Mouse (Mus musculus) embryonic facial prominence, embryonic 14.5 days (tissue): ENCODE results near the gene Mapk3. TPM values are rescaled to one million over a fixed set of nuclear protein-coding genes. Genes with fewer than 3 reads are reported as not detected.

Source experiments
- ATAC-seq: fragments of 200-750 bp; cut with Nextera tagmentation; 2 replicates; pipeline ENCODE4 v1.8.0; 2017; ENCODE audit warnings: low read depth, moderate number of reproducible peaks, moderate TSS enrichment
- DNase-seq: peaks from one replicate; pipeline ENCODE4 v3.0.0-alpha.2; 2015; ENCODE audit warnings: low spot score
- H3K27ac ChIP-seq: fragments of 300-500 bp; sonication (generic); replicated peaks from 2 replicates; pipeline ENCODE4 v1.5.1; 2014; ENCODE audit warnings: low read depth, mild to moderate bottlenecking, low read length, moderate library complexity
- H3K27me3 ChIP-seq: fragments of 300-500 bp; sonication (generic); replicated peaks from 2 replicates; pipeline ENCODE4 v1.6.1; 2014; ENCODE audit warnings: low read length; ENCODE audit not compliant: control insufficient read depth, insufficient read depth
- H3K36me3 ChIP-seq: fragments of 300-500 bp; sonication (generic); 2 replicates; pipeline ENCODE4 v1.6.1; 2014; ENCODE audit warnings: low read length, mixed read lengths; ENCODE audit not compliant: control insufficient read depth, insufficient read depth
- H3K4me1 ChIP-seq: fragments of 300-500 bp; sonication (generic); 2 replicates; pipeline ENCODE4 v1.6.1; 2014; ENCODE audit warnings: antibody characterized with exemption, low read length; ENCODE audit not compliant: control insufficient read depth, insufficient read depth
- H3K4me2 ChIP-seq: fragments of 300-500 bp; sonication (generic); 2 replicates; pipeline ENCODE4 v1.6.1; 2014; ENCODE audit warnings: low read depth, mild to moderate bottlenecking, low read length, moderate library complexity, mixed read lengths
- H3K4me3 ChIP-seq: fragments of 300-500 bp; sonication (generic); 2 replicates; pipeline ENCODE4 v1.5.1; 2014; ENCODE audit warnings: low read depth, mild to moderate bottlenecking, low read length
- H3K9ac ChIP-seq: fragments of 300-500 bp; sonication (generic); 2 replicates; pipeline ENCODE4 v1.6.1; 2014; ENCODE audit warnings: low read depth, mild to moderate bottlenecking, low read length, moderate library complexity, mixed read lengths
- H3K9me3 ChIP-seq: fragments of 300-500 bp; sonication (generic); 2 replicates; pipeline ENCODE4 v1.6.1; 2016; ENCODE audit warnings: low read length; ENCODE audit not compliant: control insufficient read depth
- WGBS: fragments of 180-500 bp; shearing (Covaris S2); extraction: QIAGEN DNeasy Blood & Tissue Kit; methylation state at CpG from one replicate; pipeline ENCODE4 v1.1.7; 2014; 5-methylcytosine and 5-hydroxymethylcytosine counted together
- polyA plus RNA-seq: library from polyadenylated mRNA; unstranded; fragments of >200 nt; fragmentation: Nextera tagmentation; extraction: Ambion mirVana; gene quantifications from 2 replicates; pipeline ENCODE4 v1.2.1, GENCODE M21; 2014

Mapk3 gene
- polyA plus RNA-seq, 1 experiment from 2014 or later: 61.9 TPM

DNA sequence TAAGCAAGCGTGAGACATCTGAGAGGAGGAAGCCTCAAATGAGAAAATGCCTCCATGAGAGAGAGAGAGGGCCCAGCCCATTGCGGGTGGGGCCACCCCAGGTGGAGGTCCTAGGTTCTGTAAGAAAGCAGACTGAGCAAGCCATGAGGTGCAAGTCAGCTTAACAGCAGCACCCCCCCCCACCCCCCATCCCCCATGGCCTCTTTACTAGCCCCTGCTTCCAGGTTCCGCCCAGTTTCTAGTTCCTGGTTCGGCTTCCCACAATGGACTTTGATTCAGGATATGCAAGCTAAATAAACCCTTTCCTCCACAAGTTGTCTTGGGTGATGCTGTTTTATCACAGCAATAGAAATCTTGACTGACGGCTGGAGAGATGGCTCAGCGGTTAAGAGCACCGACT lies 10.6 kb upstream of the Mapk3 start:
- Histone ChIP-seq H3K9me3 (no peaks in the 10 kb centered on the region), H3K27ac (no peak overlapping the region), H3K9ac (no peak overlapping the region), H3K4me3 (no peak overlapping the region), H3K4me2 (no peak overlapping the region), H3K36me3 (no peaks in the 10 kb centered on the region), H3K27me3 (no peaks in the 10 kb centered on the region), H3K4me1 (no peaks in the 10 kb centered on the region)
- DNase-seq (no peak), ATAC-seq (no peak)
- 62% methylated on average over 7 of the region's 7 CpGs for WGBS

DNA sequence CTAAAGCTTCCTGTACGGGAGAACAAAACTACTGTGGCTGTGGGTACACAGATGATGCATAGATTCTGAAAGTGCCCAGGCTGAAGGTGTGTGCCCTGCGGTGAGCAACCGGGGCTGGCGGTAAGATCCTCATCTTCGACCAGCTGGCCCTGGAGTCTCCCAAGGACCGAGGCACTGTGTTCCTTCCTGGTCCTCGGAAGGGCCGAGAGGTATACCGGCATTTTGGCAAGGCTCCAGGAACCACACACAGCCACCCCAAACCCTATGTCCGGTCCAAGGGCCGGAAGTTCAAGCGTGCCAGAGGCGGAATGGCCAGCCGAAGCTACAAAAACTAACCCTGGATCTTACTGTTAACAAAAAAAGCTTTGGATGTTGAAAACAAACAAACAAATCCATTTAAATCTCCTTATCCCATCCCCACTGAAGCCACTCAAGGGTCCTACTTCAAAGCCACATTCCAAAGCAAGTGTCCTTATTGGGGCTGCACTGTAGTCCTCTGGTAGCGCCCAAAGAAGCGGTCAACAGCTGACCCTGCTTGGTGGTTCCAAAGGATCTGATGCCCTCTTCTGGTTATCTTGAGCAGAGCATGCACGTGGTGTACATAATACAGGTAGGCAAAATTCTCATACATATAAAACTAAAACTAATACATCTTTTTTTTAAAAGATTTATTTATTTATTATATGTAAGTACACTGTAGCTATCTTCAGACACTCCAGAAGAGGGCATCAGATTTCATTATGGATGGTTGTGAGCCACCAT lies 9.6 kb upstream of the Mapk3 start:
- Histone ChIP-seq H3K27ac (no peak overlapping the region), H3K9me3 (no peaks in the 10 kb centered on the region), H3K4me1 (no peaks in the 10 kb centered on the region), H3K9ac (no peak overlapping the region), H3K4me3 (no peak overlapping the region), H3K36me3 (no peaks in the 10 kb centered on the region), H3K27me3 (no peaks in the 10 kb centered on the region), H3K4me2 (no peak overlapping the region)
- DNase-seq (no peak), ATAC-seq (no peak)
- WGBS: 93% methylated on average over 17 of the region's 17 CpGs

GRCm38 (mm10) chr7:126754866-126755265 lies 4.5 kb upstream of the Mapk3 start:
- Histone ChIP-seq H3K9me3 (no peaks in the 10 kb centered on the region), H3K27ac (peak overlapping the region; percentile 53; the same call in 1 of the 2 replicates), H3K4me1 (no peaks in the 10 kb centered on the region), H3K27me3 (no peaks in the 10 kb centered on the region), H3K4me3 (no peak overlapping the region), H3K4me2 (peak overlapping the region; percentile 28; the same call in 1 of the 2 replicates), H3K36me3 (no peaks in the 10 kb centered on the region), H3K9ac (0 out of 2 replicates have a peak overlapping the region, but pooled peaks have one; percentile 30)
- 2% methylated on average over 9 of the region's 9 CpGs for WGBS
- ATAC-seq: peak; percentile 81
- DNase-seq: peak; percentile 86

DNA sequence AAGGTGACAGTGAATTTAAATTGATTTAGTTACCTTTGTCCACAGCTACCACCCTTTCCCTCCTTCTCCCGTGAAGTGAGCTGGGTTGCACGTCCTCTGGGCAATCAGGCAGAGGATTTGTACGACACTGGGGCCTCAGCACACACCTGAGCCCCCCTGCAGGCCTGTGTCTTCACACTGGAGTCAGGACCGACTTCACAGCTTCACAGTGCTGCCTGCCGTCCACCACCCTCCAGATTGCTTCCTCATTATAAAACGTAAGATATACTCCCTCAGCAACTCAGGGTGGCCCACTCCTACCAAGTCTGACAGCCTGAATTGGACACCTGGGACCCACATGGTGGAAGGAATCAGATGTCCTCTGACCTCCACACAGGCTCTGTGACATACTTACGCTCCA lies 862 bp upstream of the Mapk3 start:
- H3K27me3 ChIP-seq: no peaks in the 10 kb centered on the region
- H3K4me3 ChIP-seq: no peak overlapping the region
- ATAC-seq: no peak
- H3K9me3 ChIP-seq: no peaks in the 10 kb centered on the region
- WGBS: 56% methylated on average over 7 of the region's 7 CpGs
- H3K36me3 ChIP-seq: 0 out of 2 replicates have a peak, but pooled peaks cover 7% of the 10 kb centered on the region
- H3K4me2 ChIP-seq: no peak overlapping the region
- peaks cover 12% of the 10 kb centered on the region for H3K4me1 ChIP-seq
- DNase-seq: no peak
- H3K9ac ChIP-seq: no peak overlapping the region
- no peak overlapping the region for H3K27ac ChIP-seq

DNA sequence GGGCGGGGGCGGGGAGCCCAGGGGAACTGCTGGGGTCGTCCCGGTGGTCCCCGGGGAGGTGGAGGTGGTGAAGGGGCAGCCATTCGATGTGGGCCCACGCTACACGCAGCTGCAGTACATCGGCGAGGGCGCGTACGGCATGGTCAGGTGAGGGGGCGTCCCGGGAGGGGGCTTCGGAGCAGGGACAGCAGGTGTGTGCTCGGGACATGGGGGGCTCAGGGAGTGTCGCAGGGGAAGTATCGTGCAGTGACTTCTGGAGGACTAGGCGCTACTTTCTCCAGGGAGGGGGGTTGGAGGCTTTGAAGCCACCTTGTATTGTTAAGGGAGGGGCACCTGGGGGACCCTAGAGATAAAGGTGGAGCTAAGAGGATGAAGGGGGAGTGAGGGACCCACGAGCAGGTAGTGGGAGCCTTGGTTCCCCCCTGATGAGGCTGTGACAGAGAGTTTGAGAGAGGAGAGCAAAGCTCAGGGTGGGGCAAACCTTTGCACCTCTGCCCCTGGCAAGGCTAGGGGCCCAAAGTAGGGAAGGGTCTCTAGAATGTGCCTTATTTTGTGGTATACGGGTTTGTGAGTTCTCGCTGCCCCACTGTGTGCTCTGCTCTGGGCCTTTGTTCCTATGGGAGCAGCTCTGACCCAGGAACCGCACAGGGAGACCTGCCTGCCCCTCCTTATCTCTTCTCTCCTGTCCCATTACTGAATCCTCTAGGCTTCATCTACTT lies 430 bp downstream of the Mapk3 start:
- peak overlapping the region; percentile 85 for H3K4me3 ChIP-seq
- peak; percentile 13 for ATAC-seq

DNA sequence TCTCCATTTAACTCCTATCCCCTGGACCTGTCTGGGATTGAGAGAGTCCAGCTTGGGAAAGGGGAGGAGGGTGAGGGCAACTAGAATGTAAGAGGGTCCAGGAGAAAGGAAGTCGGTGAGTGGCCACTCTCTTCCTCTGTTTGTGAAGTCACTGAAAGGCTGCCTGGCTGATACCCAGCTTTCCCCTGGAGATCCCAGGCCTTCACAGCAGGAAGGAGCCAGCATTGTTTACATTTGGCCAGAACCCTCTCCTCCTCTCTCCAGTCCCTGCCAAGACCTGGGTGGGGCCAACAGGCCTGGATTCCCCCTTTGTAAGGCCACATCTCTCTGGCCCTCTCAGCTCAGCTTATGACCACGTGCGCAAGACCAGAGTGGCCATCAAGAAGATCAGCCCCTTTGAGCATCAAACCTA lies 996 bp downstream of the Mapk3 start:
- peak overlapping the region; percentile 85 for H3K4me3 ChIP-seq
- peaks cover 25% of the 10 kb centered on the region for H3K36me3 ChIP-seq
- H3K4me2 ChIP-seq: peak overlapping the region; percentile 97
- DNase-seq (peak; percentile 80), ATAC-seq (peak; percentile 31; the same call in 1 of the 2 replicates)
- H3K9ac ChIP-seq: peak overlapping the region; percentile 89
- H3K27ac ChIP-seq: peak overlapping the region; percentile 84
- 20% methylated on average over 3 of the region's 3 CpGs for WGBS
- H3K4me1 ChIP-seq: peaks cover 12% of the 10 kb centered on the region
- no peaks in the 10 kb centered on the region for H3K9me3 ChIP-seq
- no peaks in the 10 kb centered on the region for H3K27me3 ChIP-seq

More for the DNA sequence above, 430 bp downstream of the Mapk3 start:
- Histone ChIP-seq H3K36me3 (peaks cover 20% of the 10 kb centered on the region), H3K27ac (peak overlapping the region; percentile 84), H3K4me2 (peak overlapping the region; percentile 97), H3K9me3 (no peaks in the 10 kb centered on the region), H3K27me3 (no peaks in the 10 kb centered on the region), H3K9ac (peak overlapping the region; percentile 89), H3K4me1 (peaks cover 12% of the 10 kb centered on the region)
- DNase-seq: no peak
- under 1% methylated on average over 22 of the region's 24 CpGs for WGBS

GRCm38 (mm10) chr7:126760956-126761355 lies 1.6 kb downstream of the Mapk3 start:
- H3K4me1 ChIP-seq: peaks cover 12% of the 10 kb centered on the region
- H3K27ac ChIP-seq: peak overlapping the region; percentile 84
- H3K4me3 ChIP-seq: peak overlapping the region; percentile 85
- no peak for ATAC-seq
- 66% methylated on average over 4 of the region's 4 CpGs for WGBS
- no peaks in the 10 kb centered on the region for H3K9me3 ChIP-seq
- DNase-seq: no peak
- peak overlapping the region; percentile 89 for H3K9ac ChIP-seq
- peaks cover 31% of the 10 kb centered on the region for H3K36me3 ChIP-seq
- no peaks in the 10 kb centered on the region for H3K27me3 ChIP-seq
- peak overlapping the region; percentile 97 for H3K4me2 ChIP-seq

DNA sequence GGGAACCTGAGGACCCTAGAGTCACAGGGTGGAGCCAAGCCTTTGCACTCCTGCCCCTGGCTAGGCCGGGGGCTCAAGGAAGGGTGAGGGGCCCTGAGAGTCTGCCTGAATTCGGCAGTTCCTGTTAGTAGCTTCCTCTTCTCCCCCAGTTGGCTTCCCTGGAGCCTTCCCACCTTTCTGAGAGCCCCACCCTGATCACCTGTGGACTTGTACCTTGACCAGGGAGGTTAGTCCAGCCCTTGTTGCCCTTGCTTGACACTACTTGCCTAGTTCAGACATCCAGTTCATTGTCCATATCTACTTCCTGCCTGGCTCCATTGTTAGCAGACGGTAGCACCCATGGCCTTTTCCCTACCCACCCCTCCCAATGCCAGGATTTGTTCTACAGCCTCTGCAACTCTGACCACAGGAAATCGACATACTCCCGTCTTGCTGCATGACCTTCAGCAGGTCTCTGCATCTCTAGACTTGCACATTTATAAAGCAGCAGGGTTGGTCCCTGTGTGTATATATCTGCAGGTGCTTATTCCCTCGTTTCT lies 2.2 kb downstream of the Mapk3 start:
- Histone ChIP-seq H3K9ac (0 out of 2 replicates have a peak overlapping the region, but pooled peaks have one; percentile 51), H3K27me3 (no peaks in the 10 kb centered on the region), H3K27ac (no peak overlapping the region), H3K9me3 (no peaks in the 10 kb centered on the region), H3K4me1 (peaks cover 12% of the 10 kb centered on the region), H3K4me3 (no peak overlapping the region), H3K36me3 (peaks cover 37% of the 10 kb centered on the region), H3K4me2 (peak overlapping the region; percentile 43; the same call in 1 of the 2 replicates)
- ATAC-seq (no peak), DNase-seq (no peak)
- WGBS: 59% methylated on average over 5 of the region's 6 CpGs
